In the genomic region with DNA sequence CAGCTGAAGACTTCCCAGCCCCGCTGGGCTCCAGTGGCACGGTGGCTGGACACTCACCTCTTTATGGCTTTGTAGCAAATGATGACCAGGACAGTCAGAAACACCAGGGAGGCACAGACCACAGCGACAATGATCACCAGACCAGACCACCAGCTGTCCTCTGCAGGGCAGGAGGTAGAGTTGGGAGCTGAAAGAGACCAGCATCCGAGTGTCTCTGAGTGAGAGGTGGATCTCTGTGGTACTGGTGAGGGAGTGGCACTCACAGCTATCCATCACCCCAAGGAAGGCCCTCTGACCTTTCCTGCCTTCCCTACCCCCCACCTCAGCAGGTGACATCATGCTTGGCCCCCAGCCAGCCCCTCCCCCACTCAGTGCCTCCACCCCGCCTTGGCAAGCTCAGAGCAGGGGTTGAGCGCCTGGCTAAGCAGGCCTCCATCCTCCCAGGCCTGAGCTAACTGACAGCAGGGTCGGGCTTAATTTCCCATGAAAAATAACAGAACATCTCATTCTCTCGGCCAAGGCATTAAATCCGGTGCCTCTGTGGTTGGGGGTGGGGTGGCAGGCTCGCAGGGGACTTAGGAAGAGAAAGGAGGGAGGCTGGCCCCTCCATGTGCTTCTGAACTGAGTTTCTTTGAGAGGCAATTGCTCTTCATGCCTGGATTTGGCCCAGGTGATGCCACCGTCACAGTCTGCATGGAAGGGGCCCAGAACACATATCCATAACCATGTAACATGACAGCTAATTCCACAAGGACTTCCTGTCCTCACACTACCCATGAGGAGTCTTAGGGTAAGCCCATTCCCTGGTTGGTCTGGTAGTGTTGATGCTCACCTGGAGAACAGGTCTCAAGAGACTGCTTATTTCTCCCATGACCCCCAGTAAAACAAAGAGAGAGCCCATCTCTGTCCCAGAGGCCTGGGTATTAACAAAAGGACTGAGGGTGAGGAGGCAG, we compare ENCODE assay signal across 8 mouse cellular contexts. TPM values are rescaled to one million over a fixed set of nuclear protein-coding genes. Genes with fewer than 3 reads are reported as not detected.
DNase-seq lines count a peak whose midpoint lies in the region; TF ChIP-seq lines count a peak whose summit lies in the region.

No protein-coding gene starts in this region.

- peak; percentile 49 for DNase-seq in layer of hippocampus, adult 11-12 months (ENCODE audit: low spot score)
- no peak for DNase-seq in layer of hippocampus, adult 9-10 months (ENCODE audit: low spot score)
- DNase-seq in brain, embryonic 14.5 days (ENCODE audit: low read depth), result peak; percentile 79
- DNase-seq in gastrocnemius, postnatal 4 days (ENCODE audit: low spot score in 2 of 2), result peak; percentile 40 to 47
- DNase-seq in kidney, postnatal 36 days, result peak; percentile 26 to 48
- peak; percentile 56 for DNase-seq in retina, embryonic 14.5 days (ENCODE audit: low spot score)
- no peak for DNase-seq in left cerebral cortex, adult 8-10 months (ENCODE audit: low spot score in 2 of 2)
- no peak for DNase-seq in left cerebral cortex, adult 18-20 months (ENCODE audit: low spot score in 2 of 2)

- no peak for TF ChIP-seq POLR2A in brain, embryonic 14.5 days (IDR thresholded peaks at IDR 0.05; ENCODE audit: borderline replicate concordance, extremely low read depth, insufficient read depth, insufficient read length, poor library complexity, severe bottlenecking)

- no peak for TF ChIP-seq CTCF in brain, embryonic 14.5 days (IDR thresholded peaks at IDR 0.05; ENCODE audit: borderline replicate concordance, extremely low read depth, insufficient read depth, insufficient read length)

RNA-seq across cellular contexts. Expression of a gene that starts 39.1 kb away (rescaled TPM):
- 2.3 and 2.6 TPM in 2 replicates for polyA plus RNA-seq in brain, embryonic 14.5 days (2012; rRNA removed)
- 1 to 10 TPM; 1.8 to 2.3 TPM for total RNA-seq in gastrocnemius, postnatal 4 days (2021)
- 10 to 100 TPM; 14.3 to 15.5 (median 14.9) TPM for total RNA-seq in left cerebral cortex, adult 8-10 months (2022)
- total RNA-seq in left cerebral cortex, adult 18-20 months (2021), result 1 to 10 TPM; 4.6 to 6.8 TPM

Comparison
In these comparisons a context has a peak if more than half of its experiments do, and no peak if none do; other contexts are left out.
1. DNase-seq: peak in layer of hippocampus, adult 11-12 months (single experiment), brain, embryonic 14.5 days (single experiment), gastrocnemius, postnatal 4 days (2 of 2), kidney, postnatal 36 days (2 of 2) and retina, embryonic 14.5 days (single experiment); none in layer of hippocampus, adult 9-10 months (single experiment), left cerebral cortex, adult 8-10 months (0 of 2) and left cerebral cortex, adult 18-20 months (0 of 2).